Mouse (Mus musculus) kidney, postnatal 0 days (tissue): ENCODE results near the gene Tbc1d15. TPM values are rescaled to one million over a fixed set of nuclear protein-coding genes. Genes with fewer than 3 reads are reported as not detected.
"Not testable (repeated sequence)": the region's sequence is repeated elsewhere in the genome, so short reads cannot be mapped to it uniquely, and the experiment has no call there.

Source experiments
- ATAC-seq: fragments of 200-750 bp; cut with Nextera tagmentation; replicated peaks from 2 replicates; pipeline ENCODE4 v1.8.0; 2017; ENCODE audit warnings: low read depth, moderate number of reproducible peaks, moderate TSS enrichment, moderate library complexity; ENCODE audit not compliant: low FRiP score
- DNase-seq: peaks from one replicate; pipeline ENCODE4 v3.0.0-alpha.2; 2016; ENCODE audit warnings: low spot score
- H3K27ac ChIP-seq: fragments of 300-500 bp; sonication (generic); 2 replicates; pipeline ENCODE4 v1.5.1; 2014; ENCODE audit warnings: mild to moderate bottlenecking
- H3K27me3 ChIP-seq: fragments of 300-500 bp; sonication (generic); 2 replicates; pipeline ENCODE4 v1.6.1; 2014; ENCODE audit warnings: low read length, mixed read lengths; ENCODE audit not compliant: insufficient read depth
- H3K36me3 ChIP-seq: fragments of 300-500 bp; sonication (generic); 2 replicates; pipeline ENCODE4 v1.6.1; 2014; ENCODE audit warnings: low read length, mixed read lengths; ENCODE audit not compliant: insufficient read depth
- H3K4me1 ChIP-seq: fragments of 300-500 bp; sonication (generic); replicated peaks from 2 replicates; pipeline ENCODE4 v1.6.1; 2014; ENCODE audit warnings: antibody characterized with exemption, low read length, mixed read lengths; ENCODE audit not compliant: insufficient read depth
- H3K4me2 ChIP-seq: fragments of 300-500 bp; sonication (generic); 2 replicates; pipeline ENCODE4 v1.6.1; 2014; ENCODE audit warnings: mild to moderate bottlenecking, low read length, moderate library complexity, mixed read lengths
- H3K4me3 ChIP-seq: fragments of 300-500 bp; sonication (generic); replicated peaks from 2 replicates; pipeline ENCODE4 v1.5.1; 2014; ENCODE audit warnings: low read depth, low read length
- H3K9ac ChIP-seq: fragments of 300-500 bp; sonication (generic); 2 replicates; pipeline ENCODE4 v1.6.1; 2014; ENCODE audit warnings: low read depth, low read length
- H3K9me3 ChIP-seq: fragments of 300-500 bp; sonication (generic); replicated peaks from 2 replicates; pipeline ENCODE4 v1.6.1; 2016; ENCODE audit warnings: low read length, inconsistent platforms, mixed read lengths
- CTCF ChIP-seq: IDR thresholded peaks from 2 replicates; pipeline ENCODE4 v1.5.1; 2016; ENCODE audit warnings: antibody characterized with exemption, low read depth, mild to moderate bottlenecking, moderate library complexity
- WGBS: fragments of 180-500 bp; shearing (Covaris S2); extraction: QIAGEN DNeasy Blood & Tissue Kit; methylation state at CpG from one replicate; pipeline ENCODE4 v1.1.7; 2014; 5-methylcytosine and 5-hydroxymethylcytosine counted together
- polyA plus RNA-seq: library from polyadenylated mRNA; unstranded; fragments of >200 nt; fragmentation: Nextera tagmentation; extraction: Ambion mirVana; gene quantifications from 2 replicates; pipeline ENCODE4 v1.2.1, GENCODE M21; 2015

The Tbc1d15 gene
- polyA plus RNA-seq, 1 experiment from 2014 or later, result 52.5 TPM

- Histone ChIP-seq H3K9me3 (no peaks in the 10 kb centered on the region), H3K4me1 (no peaks in the 10 kb centered on the region), H3K4me2 (no peak overlapping the region), H3K27me3 (no peaks in the 10 kb centered on the region), H3K4me3 (no peak overlapping the region), H3K36me3 (no peaks in the 10 kb centered on the region), H3K27ac (no peak overlapping the region), H3K9ac (no peak overlapping the region)
- no peak for DNase-seq
- no peak for ATAC-seq
- no peak for TF ChIP-seq CTCF
- WGBS, result 80% methylated on average over 3 of the region's 3 CpGs
Measured at GRCm38 (mm10) chr10:115181034-115181433, 70.2 kb downstream of the Tbc1d15 start.

DNA sequence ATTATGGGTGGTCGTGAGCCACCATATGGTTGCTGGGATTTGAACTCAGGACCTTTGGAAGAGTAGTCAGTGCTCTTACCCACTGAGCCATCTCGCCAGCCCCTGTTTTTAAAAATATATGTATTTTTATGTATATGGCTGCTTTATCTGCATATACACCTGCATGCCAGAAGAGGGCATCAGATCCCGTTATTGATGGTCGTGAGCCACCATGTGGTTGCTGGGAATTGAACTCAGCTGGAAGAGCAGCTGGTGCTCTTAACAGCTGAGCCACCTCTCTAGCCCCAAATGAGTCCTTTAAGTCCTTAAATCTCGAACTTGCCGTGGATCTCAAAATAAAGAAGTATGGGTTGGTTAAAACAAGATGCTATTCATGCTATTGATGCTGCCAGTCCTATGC lies 73.2 kb downstream of the Tbc1d15 start:
- not testable (repeated sequence) for ATAC-seq, H3K27ac ChIP-seq, H3K36me3 ChIP-seq, H3K4me3 ChIP-seq, H3K4me1 ChIP-seq, H3K9me3 ChIP-seq, H3K4me2 ChIP-seq, DNase-seq, H3K9ac ChIP-seq, H3K27me3 ChIP-seq
- TF ChIP-seq CTCF, result 0 out of 2 replicates have a peak, but pooled peaks have one; percentile 8
- WGBS, result 65% methylated on average over 6 of the region's 6 CpGs

- no peaks in the 10 kb centered on the region for H3K36me3 ChIP-seq
- no peak overlapping the region for H3K4me2 ChIP-seq
- WGBS, result 33% methylated on average over 12 of the region's 12 CpGs
- DNase-seq, result no peak
- no peaks in the 10 kb centered on the region for H3K9me3 ChIP-seq
- no peaks in the 10 kb centered on the region for H3K27me3 ChIP-seq
- TF ChIP-seq CTCF, result no peak
- H3K9ac ChIP-seq, result no peak overlapping the region
- ATAC-seq, result no peak
- no peaks in the 10 kb centered on the region for H3K4me1 ChIP-seq
- H3K4me3 ChIP-seq, result no peak overlapping the region
- H3K27ac ChIP-seq, result no peak overlapping the region
Measured at GRCm38 (mm10) chr10:115175591-115175991, 75.7 kb downstream of the Tbc1d15 start.

- no peaks in the 10 kb centered on the region for H3K36me3 ChIP-seq
- no peak overlapping the region for H3K4me3 ChIP-seq
- H3K27ac ChIP-seq, result no peak overlapping the region
- no peak for TF ChIP-seq CTCF
- H3K27me3 ChIP-seq, result no peaks in the 10 kb centered on the region
- H3K9ac ChIP-seq, result no peak overlapping the region
- 51% methylated on average over 10 of the region's 10 CpGs for WGBS
- H3K4me2 ChIP-seq, result no peak overlapping the region
- no peaks in the 10 kb centered on the region for H3K9me3 ChIP-seq
- H3K4me1 ChIP-seq, result no peaks in the 10 kb centered on the region
- no peak for ATAC-seq
- no peak for DNase-seq
Measured at GRCm38 (mm10) chr10:115173336-115173735, 77.9 kb downstream of the Tbc1d15 start.

DNA sequence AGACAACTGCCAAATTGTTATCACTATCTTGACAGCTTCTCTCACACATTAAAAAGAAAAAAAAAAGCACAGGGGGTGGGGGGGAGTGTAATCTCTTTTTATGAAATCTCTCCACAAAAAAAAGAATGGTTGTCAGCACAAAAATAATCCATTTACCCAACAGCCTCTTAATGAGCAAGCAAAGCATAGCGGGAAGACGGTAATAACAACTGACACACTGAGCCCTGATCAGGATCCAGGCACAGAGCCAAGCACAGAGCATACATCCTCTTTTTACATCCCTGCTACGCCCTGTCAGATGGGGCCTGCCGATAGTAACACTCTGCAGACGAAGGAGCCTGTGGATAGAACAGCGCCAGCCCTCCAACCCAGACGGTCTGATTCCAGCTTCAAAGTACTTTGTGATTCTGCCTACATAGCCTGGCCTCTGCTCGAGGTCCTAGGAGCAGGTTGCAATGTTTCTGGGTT lies 79.9 kb downstream of the Tbc1d15 start:
- no peak for ATAC-seq
- 61% methylated on average over 8 of the region's 8 CpGs for WGBS

DNA sequence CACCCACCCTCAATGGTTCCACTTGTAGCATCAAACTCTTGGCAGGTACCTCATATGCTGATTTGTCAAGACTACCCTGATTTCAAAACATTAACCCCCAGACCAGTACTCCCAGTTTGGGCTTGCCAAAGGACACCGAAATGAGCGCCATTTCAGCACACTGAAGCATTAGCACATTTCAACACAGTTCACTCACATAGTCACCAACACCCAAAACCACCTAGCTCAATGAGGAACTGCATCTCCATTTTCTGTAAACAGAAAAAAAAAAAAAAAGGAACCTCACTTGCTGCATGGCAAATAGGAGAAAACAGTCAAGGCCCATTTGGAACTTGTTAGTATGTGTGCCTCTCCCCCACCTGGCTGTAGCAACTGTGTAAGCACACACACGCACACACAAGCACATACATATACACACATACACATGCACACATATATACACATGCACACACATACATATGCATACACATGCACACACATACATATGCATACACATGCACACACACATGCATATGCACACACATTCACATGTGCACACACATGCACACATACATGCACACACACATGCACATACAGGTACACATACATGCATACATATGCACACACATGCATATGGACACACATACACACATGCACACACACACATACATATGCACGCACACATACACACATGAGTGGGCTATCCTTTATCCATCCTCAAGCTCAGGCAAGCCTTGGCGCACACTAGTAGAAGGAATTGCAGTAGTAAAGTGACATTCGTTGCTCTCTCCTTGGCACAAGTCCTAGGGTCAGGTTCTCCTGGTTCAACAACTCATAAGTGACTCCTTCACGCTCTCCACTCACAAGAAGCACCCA lies 80.5 kb downstream of the Tbc1d15 start:
- no peak overlapping the region for H3K9ac ChIP-seq

More for the DNA sequence above, 79.9 kb downstream of the Tbc1d15 start:
- H3K4me1 ChIP-seq, result no peaks in the 10 kb centered on the region
- H3K4me2 ChIP-seq, result no peak overlapping the region
- H3K9me3 ChIP-seq, result no peaks in the 10 kb centered on the region
- no peaks in the 10 kb centered on the region for H3K27me3 ChIP-seq
- no peak overlapping the region for H3K9ac ChIP-seq
- no peak for DNase-seq
- no peak overlapping the region for H3K27ac ChIP-seq
- no peak for TF ChIP-seq CTCF
- no peaks in the 10 kb centered on the region for H3K36me3 ChIP-seq
- H3K4me3 ChIP-seq, result no peak overlapping the region

More for the DNA sequence above, 80.5 kb downstream of the Tbc1d15 start:
- H3K36me3 ChIP-seq, result no peaks in the 10 kb centered on the region
- H3K4me2 ChIP-seq, result no peak overlapping the region
- 88% methylated on average over 7 of the region's 7 CpGs for WGBS
- no peaks in the 10 kb centered on the region for H3K4me1 ChIP-seq
- TF ChIP-seq CTCF, result no peak
- no peak overlapping the region for H3K27ac ChIP-seq
- no peak overlapping the region for H3K4me3 ChIP-seq
- no peak for DNase-seq
- no peaks in the 10 kb centered on the region for H3K27me3 ChIP-seq
- no peak for ATAC-seq
- H3K9me3 ChIP-seq, result no peaks in the 10 kb centered on the region
